Mouse (Mus musculus) ES-Bruce4 (cell line): ENCODE data around the gene Fgf2. TPM values are rescaled to one million over a fixed set of nuclear protein-coding genes. Genes with fewer than 3 reads are reported as not detected.

Experiments used
- H3K27ac ChIP-seq: 2 replicates; pipeline ENCODE4 v1.5.1; 2012; ENCODE audit warnings: low read length, inconsistent platforms; ENCODE audit not compliant: insufficient read depth
- H3K27me3 ChIP-seq: 2 replicates; pipeline ENCODE4 v1.6.1; 2012; ENCODE audit warnings: mild to moderate bottlenecking, low read length, inconsistent platforms; ENCODE audit not compliant: control insufficient read depth, poor library complexity, insufficient read depth, severe bottlenecking
- H3K36me3 ChIP-seq: 2 replicates; pipeline ENCODE4 v1.6.1; 2012; ENCODE audit warnings: inconsistent platforms, mild to moderate bottlenecking, low read length, moderate library complexity; ENCODE audit not compliant: control insufficient read depth, poor library complexity, insufficient read depth, severe bottlenecking
- H3K4me1 ChIP-seq: one replicate; pipeline ENCODE4 v1.8.1; 2011; ENCODE audit warnings: low read length; ENCODE audit not compliant: control insufficient read depth, insufficient read depth
- H3K4me3 ChIP-seq: 2 replicates; pipeline ENCODE4 v1.5.1; 2011; ENCODE audit warnings: low read depth, mild to moderate bottlenecking, low read length
- H3K9ac ChIP-seq: 2 replicates; pipeline ENCODE4 v1.6.1; 2012; ENCODE audit warnings: low read depth, mild to moderate bottlenecking, inconsistent platforms; ENCODE audit not compliant: poor library complexity, severe bottlenecking
- H3K9me3 ChIP-seq: replicated peaks from 2 replicates; pipeline ENCODE4 v1.6.1; 2012; ENCODE audit warnings: mild to moderate bottlenecking, low read length, inconsistent platforms; ENCODE audit not compliant: control insufficient read depth, poor library complexity, insufficient read depth, severe bottlenecking
- CTCF ChIP-seq: IDR thresholded peaks from one replicate; pipeline ENCODE4 v1.8.1; 2011; ENCODE audit warnings: low read depth, low read length
- EP300 ChIP-seq: IDR thresholded peaks from 2 replicates; pipeline ENCODE4 v1.6.1; 2011; ENCODE audit warnings: low read depth, low read length; ENCODE audit not compliant: insufficient read depth
- POLR2A ChIP-seq: IDR thresholded peaks from one replicate; pipeline ENCODE4 v1.8.1; 2011; ENCODE audit warnings: low read length; ENCODE audit not compliant: insufficient read depth
- polyA plus RNA-seq: library from polyadenylated mRNA; stranded (reverse); fragments of >200 nt; gene quantifications from 2 replicates; pipeline ENCODE4 v1.2.4, GENCODE M21; 2011; ENCODE audit warnings: low read depth; ENCODE audit not compliant: missing spikeins, insufficient read depth, insufficient read length

Fgf2 gene
- polyA plus RNA-seq, 1 experiment = 0.90 TPM

DNA sequence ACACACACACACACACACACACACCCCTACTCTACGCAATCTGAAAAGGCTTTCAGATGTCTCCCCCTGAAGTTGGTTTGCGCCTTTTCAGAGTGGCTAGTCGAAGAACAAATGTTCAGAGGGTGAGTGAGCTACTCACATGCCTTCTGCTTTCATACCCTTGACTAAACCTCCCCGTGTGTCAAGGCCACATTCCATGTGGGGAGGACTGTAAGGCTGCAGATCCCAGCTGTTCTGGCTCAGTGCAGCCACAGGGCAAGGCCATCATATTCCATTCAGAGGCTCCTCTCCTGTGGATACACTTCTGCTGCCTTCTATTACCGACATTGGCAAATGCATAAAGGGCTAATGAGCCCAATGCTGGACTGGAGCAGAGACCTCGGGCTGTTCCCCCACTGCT lies 30.3 kb downstream of the Fgf2 start:
- Histone ChIP-seq H3K36me3 (no peaks in the 10 kb centered on the region), H3K4me3 (no peak overlapping the region), H3K27me3 (no peaks in the 10 kb centered on the region), H3K27ac (no peak overlapping the region), H3K4me1 (no peaks in the 10 kb centered on the region), H3K9ac (no peak overlapping the region), H3K9me3 (no peaks in the 10 kb centered on the region)
- no peak for TF ChIP-seq POLR2A
- TF ChIP-seq CTCF = no peak
- TF ChIP-seq EP300 = no peak

DNA sequence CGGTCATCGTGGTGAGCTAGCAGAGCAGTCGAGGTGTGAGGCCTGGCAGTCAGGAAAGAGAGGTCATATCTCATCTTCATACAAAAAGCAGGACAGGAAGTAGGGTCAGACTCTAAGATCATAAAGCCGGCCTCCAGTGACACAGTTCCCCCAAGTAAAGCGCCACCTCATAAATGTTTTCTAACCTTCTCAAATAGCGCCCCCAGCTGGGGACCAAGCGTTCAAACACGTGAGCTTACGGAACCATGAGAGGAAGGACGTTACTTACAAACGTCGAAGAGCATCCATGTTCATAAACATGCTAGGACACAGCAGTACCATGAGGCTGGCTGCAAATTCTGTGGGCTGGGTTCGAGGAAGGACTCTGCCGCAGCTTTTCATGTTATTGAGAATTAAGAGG lies 31.1 kb downstream of the Fgf2 start:
- Histone ChIP-seq H3K4me3 (no peak overlapping the region), H3K36me3 (no peaks in the 10 kb centered on the region), H3K4me1 (no peaks in the 10 kb centered on the region), H3K9ac (no peak overlapping the region), H3K27me3 (no peaks in the 10 kb centered on the region), H3K27ac (no peak overlapping the region), H3K9me3 (no peaks in the 10 kb centered on the region)
- TF ChIP-seq CTCF (peak; percentile 25), POLR2A (no peak)

DNA sequence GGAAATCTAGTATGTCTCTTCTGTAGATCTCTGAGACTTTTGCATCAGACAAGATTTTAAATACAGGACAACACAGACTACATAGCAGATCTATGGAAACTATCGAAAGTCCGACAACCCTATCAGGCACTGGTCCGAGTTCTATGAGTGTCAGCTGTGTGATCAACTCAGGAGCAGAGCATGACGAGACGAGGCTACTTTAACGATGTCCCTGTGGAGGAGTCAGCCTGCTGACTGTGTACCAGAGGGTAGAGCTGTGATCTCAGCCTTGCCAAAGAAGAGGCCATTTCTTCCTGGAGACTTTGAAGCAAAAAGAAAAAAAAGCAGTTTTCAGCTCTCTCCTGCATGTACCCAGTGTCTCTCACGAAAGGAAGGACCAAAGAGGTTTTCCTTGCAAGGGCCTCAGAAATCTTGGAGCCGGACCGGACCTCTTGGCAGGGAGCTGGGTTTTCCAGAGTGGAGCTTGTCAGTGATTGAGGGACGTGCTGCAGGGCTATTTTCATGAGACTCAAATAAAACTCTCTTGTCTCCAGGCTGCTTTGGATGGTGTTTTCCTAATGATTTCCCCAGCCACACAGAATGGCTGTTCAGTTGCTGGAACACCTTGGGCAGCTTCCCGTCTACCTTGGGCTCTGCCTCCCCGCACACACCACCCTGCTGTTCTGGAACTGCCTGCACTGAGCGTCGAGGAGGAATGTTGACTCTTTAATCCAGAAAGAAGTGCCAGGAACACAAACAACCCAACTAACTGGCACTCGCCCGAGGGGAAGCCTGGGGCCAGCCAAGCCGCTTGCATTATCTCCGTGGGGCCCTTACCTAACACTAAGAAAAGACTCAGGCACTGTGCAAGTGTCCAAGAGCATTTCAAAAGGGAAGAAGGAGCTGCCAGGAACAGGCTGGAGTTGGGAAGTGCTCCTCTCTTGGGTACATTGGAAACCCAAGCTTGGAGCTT lies 32.1 kb downstream of the Fgf2 start:
- no peak overlapping the region for H3K27ac ChIP-seq
- TF ChIP-seq POLR2A (no peak), CTCF (no peak), EP300 (no peak)
- no peaks in the 10 kb centered on the region for H3K36me3 ChIP-seq
- no peaks in the 10 kb centered on the region for H3K4me1 ChIP-seq
- H3K4me3 ChIP-seq = no peak overlapping the region
- H3K27me3 ChIP-seq = no peaks in the 10 kb centered on the region
- no peaks in the 10 kb centered on the region for H3K9me3 ChIP-seq
- H3K9ac ChIP-seq = no peak overlapping the region

DNA sequence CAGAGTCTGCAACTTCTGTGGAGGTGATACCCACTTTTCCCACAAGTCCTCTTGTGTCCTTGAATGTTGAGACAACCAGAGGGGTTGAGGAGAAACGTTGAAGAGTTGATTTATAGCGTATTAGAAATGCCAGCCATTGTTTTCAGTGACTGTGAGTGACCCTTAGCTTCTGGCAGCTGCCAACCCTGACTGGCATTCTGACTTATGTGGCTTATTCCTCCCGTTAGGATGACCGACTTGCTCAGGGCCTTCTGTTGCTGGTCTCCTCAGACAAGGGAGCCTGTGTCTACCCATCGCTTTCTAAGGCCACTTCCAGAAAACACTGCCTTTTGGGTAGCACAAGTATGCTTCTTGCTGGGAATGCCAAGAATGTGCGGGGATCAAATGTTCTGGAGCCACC lies 33.3 kb downstream of the Fgf2 start:
- TF ChIP-seq CTCF (no peak), EP300 (no peak), POLR2A (no peak)

DNA sequence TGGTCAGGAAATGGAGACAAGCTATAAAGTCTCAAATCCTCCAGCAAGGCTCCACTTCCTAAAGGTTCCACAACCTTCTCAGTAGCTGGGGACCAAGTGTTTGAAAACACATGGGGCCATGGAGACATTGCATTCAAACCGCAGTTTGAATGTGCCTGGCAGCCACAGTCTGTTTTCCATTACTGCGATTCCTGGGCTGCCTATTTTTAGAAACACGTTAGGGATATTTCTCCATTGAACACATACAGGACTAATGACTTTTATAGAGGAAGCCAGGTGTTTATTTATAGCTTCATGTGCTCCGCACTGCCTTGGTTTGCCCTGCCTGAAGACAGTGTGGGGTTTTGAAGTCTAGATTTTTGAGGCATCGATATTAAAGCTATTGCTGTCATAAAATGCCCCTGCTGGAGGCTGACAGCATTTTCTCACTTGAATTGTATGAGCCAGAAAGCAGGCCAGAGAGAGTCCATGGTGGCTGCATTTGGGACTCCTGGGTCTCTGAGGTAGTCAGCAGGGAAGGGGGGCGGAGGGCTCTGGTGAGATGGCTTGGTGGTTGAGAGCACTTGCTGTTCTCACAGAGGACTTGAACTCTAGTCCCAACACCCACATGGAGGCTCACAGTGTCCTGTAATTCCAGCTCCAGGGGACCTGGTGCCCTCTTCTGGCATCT lies 35.1 kb downstream of the Fgf2 start:
- no peaks in the 10 kb centered on the region for H3K4me1 ChIP-seq
- TF ChIP-seq EP300 (no peak), POLR2A (no peak), CTCF (no peak)
- H3K36me3 ChIP-seq = no peaks in the 10 kb centered on the region

More for the DNA sequence above, 33.3 kb downstream of the Fgf2 start:
- Histone ChIP-seq H3K9ac (no peak overlapping the region), H3K9me3 (no peaks in the 10 kb centered on the region), H3K27me3 (no peaks in the 10 kb centered on the region), H3K36me3 (no peaks in the 10 kb centered on the region), H3K4me1 (no peaks in the 10 kb centered on the region), H3K4me3 (no peak overlapping the region), H3K27ac (no peak overlapping the region)

DNA sequence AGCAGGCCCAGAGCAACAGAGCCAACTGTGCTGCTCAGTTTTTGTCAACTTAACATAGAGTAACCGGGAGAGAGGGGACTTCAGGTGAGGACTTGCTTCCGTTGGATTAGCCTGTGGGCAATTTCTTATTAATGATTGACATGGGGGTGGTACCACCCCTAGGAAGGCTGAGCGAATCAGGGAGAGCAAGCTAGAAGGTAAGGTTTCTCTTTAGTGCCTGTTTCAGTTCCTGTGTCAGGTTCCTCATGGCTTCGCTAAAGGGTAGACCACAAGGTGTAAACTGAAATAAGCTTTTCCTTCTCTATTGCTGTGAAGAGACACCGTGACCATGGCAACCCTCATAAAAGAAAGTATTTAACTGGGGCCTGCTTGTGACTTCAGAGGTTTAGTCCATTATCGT lies 39.2 kb downstream of the Fgf2 start:
- Histone ChIP-seq H3K9ac (no peak overlapping the region), H3K4me3 (no peak overlapping the region), H3K36me3 (no peaks in the 10 kb centered on the region), H3K4me1 (no peaks in the 10 kb centered on the region), H3K9me3 (no peaks in the 10 kb centered on the region), H3K27me3 (no peaks in the 10 kb centered on the region), H3K27ac (no peak overlapping the region)
- TF ChIP-seq CTCF = no peak
- TF ChIP-seq EP300 = no peak
- no peak for TF ChIP-seq POLR2A

More for the DNA sequence above, 35.1 kb downstream of the Fgf2 start:
- Histone ChIP-seq H3K27ac (no peak overlapping the region), H3K4me3 (no peak overlapping the region), H3K9ac (no peak overlapping the region), H3K27me3 (no peaks in the 10 kb centered on the region), H3K9me3 (no peaks in the 10 kb centered on the region)
